Mouse (Mus musculus) liver, embryonic 14.5 days (tissue): ENCODE data around the gene E2f4. TPM values are rescaled to one million over a fixed set of nuclear protein-coding genes. Genes with fewer than 3 reads are reported as not detected.
A peak's percentile ranks its signal among the peaks of the same experiment; 100 is the strongest.

ENCODE experiments used
- ATAC-seq: fragments of 200-750 bp; cut with Nextera tagmentation; 2 replicates; pipeline ENCODE4 v1.8.0; 2017; ENCODE audit warnings: moderate number of reproducible peaks, mild to moderate bottlenecking, moderate library complexity; ENCODE audit not compliant: insufficient read depth
- DNase-seq, 3 experiments: peaks; one replicate each; pipeline ENCODE4 v3.0.0-alpha.2; 2012 to 2013; ENCODE audit warnings: low read depth in 3 of 3, low spot score in 3 of 3
- H3K27ac ChIP-seq: fragments of 300-500 bp; sonication (generic); 2 replicates; pipeline ENCODE4 v1.5.1; 2014; ENCODE audit warnings: moderate library complexity, mild to moderate bottlenecking, control low read depth, inconsistent platforms
- H3K27me3 ChIP-seq: fragments of 300-500 bp; sonication (generic); 2 replicates; pipeline ENCODE4 v1.6.1; 2014; ENCODE audit warnings: mild to moderate bottlenecking, low read length, moderate library complexity; ENCODE audit not compliant: control insufficient read depth, insufficient read depth
- H3K36me3 ChIP-seq: fragments of 300-500 bp; sonication (generic); replicated peaks from 2 replicates; pipeline ENCODE4 v1.6.1; 2014; ENCODE audit warnings: low read depth; ENCODE audit not compliant: control insufficient read depth, insufficient read depth
- H3K4me1 ChIP-seq, 2 experiments: fragments of 200-500 bp in 1 of 2; fragments of 300-500 bp in 1 of 2; sonication (generic) in 1 of 2; replicated peaks; 2 replicates each; pipeline ENCODE4 v1.6.1; 2012 to 2014; ENCODE audit warnings: antibody characterized with exemption in 1 of 2, inconsistent platforms in 1 of 2, low read length in 1 of 2; ENCODE audit not compliant: control insufficient read depth in 2 of 2, insufficient read depth in 2 of 2
- H3K4me2 ChIP-seq: fragments of 300-500 bp; sonication (generic); 2 replicates; pipeline ENCODE4 v1.6.1; 2014; ENCODE audit warnings: low read depth, mild to moderate bottlenecking, control low read depth, moderate library complexity
- H3K4me3 ChIP-seq, 2 experiments: fragments of 200-500 bp in 1 of 2; fragments of 300-500 bp in 1 of 2; sonication (generic) in 1 of 2; 2 replicates each; pipeline ENCODE4 v1.5.1; 2012 to 2014; ENCODE audit warnings: low read depth in 2 of 2, low read length in 2 of 2, mild to moderate bottlenecking in 2 of 2, control low read depth in 1 of 2, inconsistent platforms in 1 of 2, moderate library complexity in 1 of 2; ENCODE audit not compliant: insufficient read depth in 1 of 2
- H3K9ac ChIP-seq: fragments of 300-500 bp; sonication (generic); replicated peaks from 2 replicates; pipeline ENCODE4 v1.6.1; 2014; ENCODE audit warnings: mild to moderate bottlenecking, control low read depth, moderate library complexity
- H3K9me3 ChIP-seq: fragments of 300-500 bp; sonication (generic); 2 replicates; pipeline ENCODE4 v1.6.1; 2016; ENCODE audit warnings: low read length, mixed read lengths; ENCODE audit not compliant: control insufficient read depth
- CTCF ChIP-seq: IDR thresholded peaks from 2 replicates; pipeline ENCODE4 v1.5.1; 2016; ENCODE audit warnings: antibody characterized with exemption, low read depth, control low read depth
- EP300 ChIP-seq: IDR thresholded peaks from 2 replicates; pipeline ENCODE4 v1.6.1; 2016; ENCODE audit warnings: antibody characterized with exemption, low read depth
- WGBS: fragments of 180-500 bp; shearing (Covaris S2); extraction: QIAGEN DNeasy Blood & Tissue Kit; methylation state at CpG from one replicate; pipeline ENCODE4 v1.1.7; 2014; ENCODE audit not compliant: insufficient replicate concordance; 5-methylcytosine and 5-hydroxymethylcytosine counted together
- polyA plus RNA-seq, 2 experiments: library from polyadenylated mRNA; depleted of rRNA in 1 of 2; stranded (reverse) in 1 of 2; unstranded in 1 of 2; fragments of >200 nt; fragmentation: Nextera tagmentation in 1 of 2; extraction: Ambion mirVana in 1 of 2; gene quantifications; 2 replicates each; pipeline versions ENCODE4 v1.2.1 to v1.2.3; 2012 to 2014

The E2f4 gene
- polyA plus RNA-seq, 2 experiments = 206 to 275 TPM

- peak overlapping the region; percentile 52 for H3K4me2 ChIP-seq
- H3K9ac ChIP-seq = no peak overlapping the region
- H3K4me1 ChIP-seq = peaks cover 33 to 55% of the 10 kb centered on the region in 2 experiments
- H3K27me3 ChIP-seq = no peaks in the 10 kb centered on the region
- H3K36me3 ChIP-seq = peaks cover 82% of the 10 kb centered on the region
- WGBS = 68% methylated on average over 9 of the region's 9 CpGs
- ATAC-seq (no peak), DNase-seq (no peak)
- no peak overlapping the region for H3K4me3 ChIP-seq
- H3K9me3 ChIP-seq = no peaks in the 10 kb centered on the region
- TF ChIP-seq CTCF (no peak), EP300 (0 out of 2 replicates have a peak, but pooled peaks have one; percentile 5)
- peak overlapping the region; percentile 38; the same call in 1 of the 2 replicates for H3K27ac ChIP-seq
Observed at GRCm38 (mm10) chr8:105304325-105305210, 7.1 kb downstream of the E2f4 start.

- Histone ChIP-seq H3K9me3 (no peaks in the 10 kb centered on the region), H3K27me3 (no peaks in the 10 kb centered on the region), H3K36me3 (peaks cover 80% of the 10 kb centered on the region), H3K4me3 (peak within 1 kb of the TSS; percentile 39 to 41), H3K4me1 (peaks cover 27 to 48% of the 10 kb centered on the region in 2 experiments), H3K4me2 (peak within 1 kb of the TSS; percentile 52), H3K27ac (peak within 1 kb of the TSS; percentile 42), H3K9ac (0 out of 2 replicates have a peak within 1 kb of the TSS, but pooled peaks have one; percentile 13)
- TF ChIP-seq EP300 (no peak; the same call in 1 of the 2 replicates), CTCF (peak; percentile 37; the same call in 1 of the 2 replicates)
- peak; percentile 70 for ATAC-seq
- DNase-seq = no peak
- WGBS = 12% methylated on average over 28 of the region's 30 CpGs
Observed at GRCm38 (mm10) chr8:105305211-105306145, 8.0 kb downstream of the E2f4 start, which contains the start of gene Elmo3. Gene Elmo3 (plus strand): TSS chr8:105305601.

- DNase-seq (no peak), ATAC-seq (no peak)
- Histone ChIP-seq H3K4me1 (peaks cover 20 to 41% of the 10 kb centered on the region in 2 experiments), H3K9me3 (no peaks in the 10 kb centered on the region), H3K9ac (no peak overlapping the region), H3K4me2 (peak overlapping the region; percentile 52), H3K4me3 (peak overlapping the region in 1 of 2 experiments; percentile 39; a peak in 1 of 4 replicates), H3K27me3 (no peaks in the 10 kb centered on the region), H3K27ac (peak overlapping the region; percentile 35), H3K36me3 (peaks cover 75% of the 10 kb centered on the region)
- TF ChIP-seq EP300 (no peak), CTCF (peak; percentile 13; the same call in 1 of the 2 replicates)
- 67% methylated on average over 5 of the region's 5 CpGs for WGBS
Observed at GRCm38 (mm10) chr8:105306146-105306691, 8.8 kb downstream of the E2f4 start.

- peaks cover 71% of the 10 kb centered on the region for H3K36me3 ChIP-seq
- peaks cover 20 to 40% of the 10 kb centered on the region in 2 experiments for H3K4me1 ChIP-seq
- DNase-seq (no peak), ATAC-seq (no peak)
- no peak for TF ChIP-seq CTCF
- no peak for TF ChIP-seq EP300
- 91% methylated on average over 13 of the region's 13 CpGs for WGBS
- no peak overlapping the region for H3K27ac ChIP-seq
- no peak overlapping the region for H3K4me2 ChIP-seq
- H3K27me3 ChIP-seq = no peaks in the 10 kb centered on the region
- no peak overlapping the region for H3K4me3 ChIP-seq
- no peaks in the 10 kb centered on the region for H3K9me3 ChIP-seq
- H3K9ac ChIP-seq = no peak overlapping the region
Observed at GRCm38 (mm10) chr8:105307670-105308069, 10.2 kb downstream of the E2f4 start.
